Mouse (Mus musculus) c-Kit-negative CD71-positive TER-119-positive erythroid progenitor cells, embryonic 14.5 days (primary cell): ENCODE data around the gene Tmem101.
A peak's percentile ranks its signal among the peaks of the same experiment; 100 is the strongest.

Source experiments
- DNase-seq: peaks from one replicate; pipeline ENCODE4 v3.0.0-alpha.2; 2013; ENCODE audit warnings: low read depth, low spot score

The Tmem101 gene

DNA sequence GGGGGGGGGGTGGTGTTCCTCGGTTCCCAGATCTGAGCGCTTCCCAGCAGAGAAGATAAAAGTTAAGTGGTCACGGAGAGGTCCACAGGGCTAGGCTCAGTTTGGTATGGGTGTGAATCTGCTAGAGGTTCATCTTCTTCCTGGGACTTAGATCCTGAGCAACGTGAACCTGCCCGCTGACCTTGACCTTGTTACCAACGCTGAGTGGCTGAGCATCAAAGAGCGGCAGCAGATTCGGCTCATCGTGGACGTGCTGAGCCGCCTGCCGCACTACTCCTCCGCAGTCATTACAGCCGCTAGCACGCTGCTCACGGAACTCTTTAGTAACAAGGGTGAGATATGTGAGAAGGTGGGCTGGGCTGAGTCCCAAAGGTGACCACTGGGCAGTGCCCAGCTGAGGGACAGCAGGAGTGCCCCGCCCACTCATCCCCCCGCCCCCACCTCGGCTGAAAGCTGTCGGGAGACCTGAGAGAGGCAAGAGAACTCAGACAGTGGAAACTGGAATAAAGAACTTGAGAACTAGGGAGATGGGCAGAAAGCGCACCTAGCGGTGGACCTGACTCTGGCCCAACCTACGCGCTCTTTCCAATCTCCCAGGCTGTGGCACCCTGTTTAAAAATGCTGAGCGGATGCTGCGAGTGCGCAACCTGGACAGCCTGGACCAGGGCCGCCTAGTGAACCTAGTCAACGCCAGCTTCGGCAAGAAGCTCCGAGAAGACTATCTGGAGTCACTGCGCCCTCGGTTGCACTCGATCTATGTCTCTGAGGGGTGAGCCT, 8.8 kb downstream of the Tmem101 start:
- no peak for DNase-seq

GRCm38 (mm10) chr11:102146531-102146930, 9.7 kb downstream of the Tmem101 start:
- no peak for DNase-seq

DNA sequence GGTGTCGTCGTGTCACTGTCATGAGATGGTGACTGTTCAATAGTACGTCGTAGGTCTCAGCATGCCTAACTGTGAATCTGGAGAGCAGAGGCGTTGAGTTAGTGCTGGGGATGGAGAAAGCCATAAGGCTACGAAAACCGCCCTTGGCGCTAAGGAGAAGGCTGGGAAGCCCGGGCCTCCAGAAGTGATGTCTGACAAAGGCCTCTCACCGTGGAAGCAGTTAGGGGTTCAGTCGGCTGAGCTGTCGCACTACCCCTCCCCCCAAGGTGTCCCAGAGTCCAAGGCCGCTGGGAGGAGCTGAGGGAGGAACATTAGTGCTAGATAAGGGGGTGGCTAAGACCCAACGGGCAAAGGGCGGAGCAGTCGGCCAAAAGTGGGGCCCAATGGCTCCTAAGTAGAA, 10.2 kb downstream of the Tmem101 start:
- no peak for DNase-seq

GRCm38 (mm10) chr11:102145471-102146001, 10.7 kb downstream of the Tmem101 start, which contains the start of gene Nags:
TSS of gene Nags (plus strand) at chr11:102145513.
- DNase-seq: no peak

- no peak for DNase-seq
Observed at GRCm38 (mm10) chr11:102144957-102145470, 11.2 kb downstream of the Tmem101 start.

DNA sequence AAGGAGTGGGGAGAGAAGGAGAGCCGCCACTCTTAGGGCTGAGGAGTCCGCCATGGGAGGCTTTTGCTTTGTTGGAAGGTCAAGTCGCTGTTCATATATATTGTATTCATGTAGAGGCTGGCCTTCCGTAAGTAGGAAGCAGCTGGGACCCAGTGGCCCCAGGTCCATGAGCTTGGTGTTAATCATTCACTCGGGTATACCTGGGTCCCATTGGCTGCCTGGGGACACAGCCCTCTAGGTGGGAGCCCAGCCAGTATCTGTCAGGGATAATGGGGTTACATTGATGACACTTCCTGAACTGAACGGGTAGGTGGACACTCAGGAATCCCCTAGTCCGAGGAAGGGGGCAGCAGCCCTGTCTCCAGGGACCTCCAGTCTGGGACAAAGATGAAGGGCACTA, 13.8 kb downstream of the Tmem101 start:
- DNase-seq: no peak

DNA sequence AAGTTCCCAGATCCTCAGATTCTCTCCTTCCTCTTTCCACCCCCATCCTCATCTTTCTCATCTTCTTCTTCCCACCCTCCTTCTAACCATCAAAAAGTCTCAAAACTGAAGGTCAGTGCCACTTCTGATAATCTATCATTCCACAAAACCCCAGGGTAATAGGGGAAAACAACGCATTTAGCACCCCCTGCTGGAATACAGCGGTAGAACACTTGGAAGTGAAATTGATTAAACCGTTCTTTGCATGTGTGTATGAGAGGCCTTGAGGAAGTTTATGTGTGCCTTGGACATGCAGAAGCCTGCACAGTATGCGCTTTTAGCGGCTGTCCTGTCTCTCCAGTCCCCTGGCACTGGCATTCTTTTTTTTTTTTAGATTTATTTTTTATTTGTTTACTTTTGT, 15.7 kb downstream of the Tmem101 start:
- DNase-seq: peak; percentile 53

GRCm38 (mm10) chr11:102138447-102138740, 17.8 kb downstream of the Tmem101 start:
- DNase-seq: peak; percentile 40

- DNase-seq: no peak
Observed at GRCm38 (mm10) chr11:102137625-102138446, 18.4 kb downstream of the Tmem101 start.

- no peak for DNase-seq
Observed at GRCm38 (mm10) chr11:102134516-102134915, 21.7 kb downstream of the Tmem101 start.

DNA sequence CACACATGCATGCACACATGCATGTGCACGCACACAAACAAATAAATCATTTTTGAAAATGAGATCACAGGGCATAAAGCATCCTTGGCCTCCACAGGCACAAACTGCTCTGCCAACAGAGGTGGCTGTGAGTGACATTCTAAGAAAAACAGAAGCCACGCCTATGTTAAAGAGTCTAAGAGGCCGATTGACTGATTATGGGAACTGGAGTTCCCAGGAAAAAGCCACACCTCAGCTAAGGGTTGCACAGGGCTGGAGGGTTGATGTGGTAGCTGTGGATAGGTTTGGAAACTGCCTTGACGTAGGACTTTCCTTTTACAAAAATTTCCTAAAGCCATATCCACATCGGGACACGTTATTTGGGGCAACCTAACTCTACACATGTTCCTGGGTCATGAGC, 38.8 kb downstream of the Tmem101 start:
- peak; percentile 46 for DNase-seq

DNA sequence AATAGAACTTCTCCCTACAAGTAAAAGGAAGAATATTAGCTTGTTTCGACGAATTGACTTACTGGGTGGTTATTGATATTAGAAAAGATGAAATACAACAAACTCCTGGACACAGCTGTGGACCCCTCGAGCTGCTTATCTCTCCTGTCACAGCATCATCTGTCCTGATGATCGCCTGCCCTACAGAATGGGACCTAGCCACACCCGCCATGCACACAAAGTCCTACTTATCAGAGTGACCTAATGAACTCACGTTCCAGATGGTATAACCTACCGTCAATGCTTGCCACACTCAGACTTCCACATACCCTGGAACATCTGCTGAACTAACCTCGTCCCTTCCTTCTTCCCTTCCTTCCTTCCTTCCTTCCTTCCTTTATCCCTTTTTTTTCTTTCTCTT, 40.0 kb downstream of the Tmem101 start:
- no peak for DNase-seq

- no peak for DNase-seq
Observed at GRCm38 (mm10) chr11:102111576-102111975, 44.6 kb downstream of the Tmem101 start.

DNA sequence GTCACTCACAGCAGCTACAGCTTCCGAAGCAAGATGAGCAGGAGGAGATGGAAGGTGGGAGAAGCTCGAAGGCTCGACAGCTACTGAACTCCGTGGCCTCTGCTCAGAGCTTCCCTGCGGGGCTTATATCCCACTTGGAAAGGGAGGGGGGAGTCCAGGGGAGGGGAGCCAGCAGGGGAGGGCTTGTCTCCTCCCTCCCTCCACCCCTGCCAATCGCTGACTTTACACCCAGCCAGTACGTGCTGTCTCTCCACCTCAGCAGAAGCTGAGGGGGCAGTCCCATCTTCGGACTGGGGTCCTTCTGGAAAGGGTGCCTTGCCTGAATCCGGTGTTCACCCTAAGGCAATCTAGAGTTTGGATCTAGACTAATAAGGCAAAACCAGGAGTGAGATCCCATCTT, 48.5 kb downstream of the Tmem101 start, which contains the start of gene Pyy:
Gene Pyy (minus strand): TSS at position 101 of the 400 bp plus-strand sequence.
- DNase-seq: no peak

DNA sequence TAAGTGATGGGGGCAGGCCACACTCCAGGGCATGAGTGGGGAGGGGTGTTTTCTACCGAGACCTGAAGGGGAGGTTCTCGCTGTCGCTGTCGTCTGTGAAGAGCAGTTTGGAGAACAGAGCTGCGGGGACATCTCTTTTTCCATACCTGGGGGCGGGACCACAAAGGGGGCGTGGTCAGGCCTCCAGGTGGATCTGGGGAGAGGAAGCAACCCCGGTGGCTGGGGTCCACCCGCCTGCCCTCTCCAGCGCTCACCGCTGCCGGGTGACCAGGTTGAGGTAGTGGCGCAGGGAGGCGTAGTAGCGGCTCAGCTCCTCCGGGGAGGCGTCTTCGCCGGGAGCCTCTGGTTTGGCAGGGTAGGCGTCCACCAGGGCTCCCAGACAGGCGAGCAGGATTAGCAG, 49.3 kb downstream of the Tmem101 start:
- DNase-seq: no peak
